12 mouse cellular contexts compared by ENCODE assay signal in the genomic region with DNA sequence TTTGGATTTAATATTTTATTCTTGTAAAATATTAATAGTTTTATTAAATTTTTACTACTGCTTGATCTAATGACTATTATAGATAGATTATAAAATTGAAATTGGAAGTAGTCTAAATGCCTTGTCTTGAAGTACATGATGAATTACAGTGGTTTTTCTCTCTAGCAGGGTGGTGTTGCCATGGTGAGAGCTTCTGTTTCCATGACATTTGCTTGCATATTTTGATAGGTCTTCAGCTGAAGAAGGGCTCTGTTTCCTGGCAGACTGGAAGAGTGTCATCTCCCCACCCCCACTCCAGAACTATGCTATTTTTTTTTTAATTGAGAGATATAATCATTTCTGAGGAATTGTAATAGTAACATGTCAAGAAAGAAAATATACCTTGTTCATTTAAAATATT.
DNase-seq lines count a peak whose midpoint lies in the region; ATAC-seq lines count a peak whose summit lies in the region.
"Had no signal": no experiment of that assay in that cellular context is flagged by ENCODE, and none has a peak within 500 bp of the region (broad histone marks: within the 10 kb centered on the region; RNA-seq: fewer than 3 reads in every experiment).

No protein-coding gene starts in this region.

- H3K27ac ChIP-seq in neural tube, embryonic 11.5 days (ENCODE audit: low read depth, low read length) = no peak overlapping the region
- H3K27ac ChIP-seq in neural tube, embryonic 15.5 days (replicated peaks) = no peak overlapping the region
- no peak overlapping the region for H3K27ac ChIP-seq in forebrain, embryonic 16.5 days (ENCODE audit: low read length)
- no peak overlapping the region for H3K27ac ChIP-seq in midbrain, embryonic 16.5 days (ENCODE audit: low read length)
- no peak overlapping the region for H3K27ac ChIP-seq in intestine, embryonic 16.5 days (ENCODE audit: low read length)
- H3K27ac ChIP-seq: limb, embryonic 12.5 days had no signal

- H3K27me3 ChIP-seq in neural tube, embryonic 11.5 days (ENCODE audit: control insufficient read depth, insufficient read depth, low read length) = no peaks in the 10 kb centered on the region
- H3K27me3 ChIP-seq in neural tube, embryonic 15.5 days (replicated peaks) = no peaks in the 10 kb centered on the region
- no peaks in the 10 kb centered on the region for H3K27me3 ChIP-seq in forebrain, embryonic 16.5 days (replicated peaks; ENCODE audit: control insufficient read depth, insufficient read depth, low read length)
- H3K27me3 ChIP-seq in midbrain, embryonic 16.5 days (ENCODE audit: control insufficient read depth, insufficient read depth, low read depth, low read length) = no peaks in the 10 kb centered on the region
- H3K27me3 ChIP-seq in intestine, embryonic 16.5 days (replicated peaks; ENCODE audit: control insufficient read depth, insufficient read depth, low read length) = no peaks in the 10 kb centered on the region
- H3K27me3 ChIP-seq: limb, embryonic 12.5 days had no signal

- ATAC-seq in neural tube, embryonic 11.5 days (ENCODE audit: insufficient read depth, low FRiP score, low TSS enrichment) = no peak
- no peak for ATAC-seq in neural tube, embryonic 15.5 days (ENCODE audit: low FRiP score)
- ATAC-seq in forebrain, embryonic 16.5 days = peak; percentile 95
- peak; percentile 91 for ATAC-seq in midbrain, embryonic 16.5 days
- ATAC-seq in intestine, embryonic 16.5 days = no peak

- no peaks in the 10 kb centered on the region for H3K9me3 ChIP-seq in neural tube, embryonic 11.5 days (ENCODE audit: control insufficient read depth, low read length)
- no peaks in the 10 kb centered on the region for H3K9me3 ChIP-seq in neural tube, embryonic 15.5 days (replicated peaks)
- no peaks in the 10 kb centered on the region for H3K9me3 ChIP-seq in forebrain, embryonic 16.5 days (ENCODE audit: control insufficient read depth, low read length)
- no peaks in the 10 kb centered on the region for H3K9me3 ChIP-seq in midbrain, embryonic 16.5 days (replicated peaks; ENCODE audit: control insufficient read depth, low read length, poor library complexity, severe bottlenecking)
- H3K9me3 ChIP-seq in intestine, embryonic 16.5 days (ENCODE audit: control insufficient read depth, low read length) = no peaks in the 10 kb centered on the region
- H3K9me3 ChIP-seq: limb, embryonic 12.5 days had no signal

- H3K4me1 ChIP-seq in neural tube, embryonic 11.5 days (ENCODE audit: control insufficient read depth, insufficient read depth, low read length) = no peaks in the 10 kb centered on the region
- H3K4me1 ChIP-seq in neural tube, embryonic 15.5 days = no peaks in the 10 kb centered on the region
- H3K4me1 ChIP-seq in forebrain, embryonic 16.5 days (replicated peaks; ENCODE audit: control insufficient read depth, insufficient read depth, low read length) = peaks cover 3% of the 10 kb centered on the region; the same call in 1 of the 2 replicates
- peaks cover 5% of the 10 kb centered on the region for H3K4me1 ChIP-seq in midbrain, embryonic 16.5 days (ENCODE audit: control insufficient read depth, insufficient read depth, low read length)
- no peaks in the 10 kb centered on the region for H3K4me1 ChIP-seq in intestine, embryonic 16.5 days (ENCODE audit: control insufficient read depth, insufficient read depth, low read length)
- H3K4me1 ChIP-seq: limb, embryonic 12.5 days had no signal

- H3K36me3 ChIP-seq in neural tube, embryonic 11.5 days (ENCODE audit: control insufficient read depth, insufficient read depth, low read length) = no peaks in the 10 kb centered on the region
- no peaks in the 10 kb centered on the region; the same call in 1 of the 2 replicates for H3K36me3 ChIP-seq in neural tube, embryonic 15.5 days
- H3K36me3 ChIP-seq in forebrain, embryonic 16.5 days (ENCODE audit: control insufficient read depth, insufficient read depth) = no peaks in the 10 kb centered on the region
- H3K36me3 ChIP-seq in midbrain, embryonic 16.5 days (ENCODE audit: control insufficient read depth, insufficient read depth, low read length) = no peaks in the 10 kb centered on the region
- H3K36me3 ChIP-seq in intestine, embryonic 16.5 days (ENCODE audit: control insufficient read depth, insufficient read depth, low read length) = no peaks in the 10 kb centered on the region

- H3K9ac ChIP-seq in neural tube, embryonic 11.5 days (ENCODE audit: low read length) = no peak overlapping the region
- H3K9ac ChIP-seq in neural tube, embryonic 15.5 days (replicated peaks) = no peak overlapping the region
- H3K9ac ChIP-seq in forebrain, embryonic 16.5 days (replicated peaks; ENCODE audit: low read depth, low read length) = no peak overlapping the region
- no peak overlapping the region for H3K9ac ChIP-seq in midbrain, embryonic 16.5 days (ENCODE audit: low read depth, low read length)
- H3K9ac ChIP-seq in intestine, embryonic 16.5 days (ENCODE audit: low read depth, low read length) = no peak overlapping the region
- H3K9ac ChIP-seq: limb, embryonic 12.5 days had no signal

- H3K4me3 ChIP-seq in neural tube, embryonic 11.5 days (ENCODE audit: low read depth, low read length) = no peak overlapping the region
- no peak overlapping the region for H3K4me3 ChIP-seq in neural tube, embryonic 15.5 days (replicated peaks)
- H3K4me3 ChIP-seq in forebrain, embryonic 16.5 days (replicated peaks; ENCODE audit: low read length) = no peak overlapping the region
- no peak overlapping the region for H3K4me3 ChIP-seq in midbrain, embryonic 16.5 days (ENCODE audit: low read depth, low read length)
- H3K4me3 ChIP-seq in intestine, embryonic 16.5 days (ENCODE audit: low read length) = no peak overlapping the region
- H3K4me3 ChIP-seq: limb, embryonic 12.5 days; myocyte had no signal

- H3K4me2 ChIP-seq in neural tube, embryonic 11.5 days (ENCODE audit: low read depth) = no peak overlapping the region
- no peak overlapping the region for H3K4me2 ChIP-seq in neural tube, embryonic 15.5 days
- no peak overlapping the region for H3K4me2 ChIP-seq in forebrain, embryonic 16.5 days (ENCODE audit: low read length)
- no peak overlapping the region for H3K4me2 ChIP-seq in midbrain, embryonic 16.5 days (ENCODE audit: low read length)
- no peak overlapping the region for H3K4me2 ChIP-seq in intestine, embryonic 16.5 days (ENCODE audit: low read depth, low read length)
- H3K4me2 ChIP-seq: limb, embryonic 12.5 days had no signal

- DNase-seq in adrenal gland, postnatal 14 days = peak; percentile 41
- no peak for DNase-seq in adrenal gland, adult 8-10 months
- peak; percentile 27 for DNase-seq in neural tube, embryonic 11.5 days (ENCODE audit: low spot score)
- no peak for DNase-seq in c-Kit-positive CD71-positive TER-119-positive erythroid progenitor cells, embryonic 14.5 days (ENCODE audit: low spot score)
- DNase-seq: cerebellum, adult 9-10 months; kidney, adult 9 months had no signal

Comparison
In these comparisons a context has a peak if more than half of its experiments do, and no peak if none do; other contexts are left out.
1. DNase-seq: peak in adrenal gland, postnatal 14 days (single experiment) and neural tube, embryonic 11.5 days (single experiment); none in adrenal gland, adult 8-10 months (single experiment) and c-Kit-positive CD71-positive TER-119-positive erythroid progenitor cells, embryonic 14.5 days (single experiment).
2. ATAC-seq: peak in forebrain, embryonic 16.5 days (single experiment) and midbrain, embryonic 16.5 days (single experiment); none in neural tube, embryonic 11.5 days (single experiment), neural tube, embryonic 15.5 days (single experiment) and intestine, embryonic 16.5 days (single experiment).